Mouse (Mus musculus) G1E (cell line): ENCODE measurements around the gene Top1. TPM values are rescaled to one million over a fixed set of nuclear protein-coding genes. Genes with fewer than 3 reads are reported as not detected.

ENCODE experiments used
- ATAC-seq: 2 replicates; pipeline ENCODE4 v1.8.0; 2016; ENCODE audit warnings: mild to moderate bottlenecking; ENCODE audit not compliant: insufficient number of reproducible peaks, poor library complexity, low FRiP score, severe bottlenecking; ENCODE audit errors: extremely low read depth
- DNase-seq: peaks from one replicate; pipeline ENCODE4 v3.0.0; 2012; ENCODE audit warnings: low spot score
- H3K27me3 ChIP-seq: 2 replicates; pipeline ENCODE4 v1.6.1; 2012; ENCODE audit warnings: mild to moderate bottlenecking, low read length, inconsistent platforms; ENCODE audit not compliant: insufficient read depth
- H3K36me3 ChIP-seq: replicated peaks from 2 replicates; pipeline ENCODE3; 2012; ENCODE audit warnings: mild to moderate bottlenecking, inconsistent platforms
- H3K4me1 ChIP-seq: 2 replicates; pipeline ENCODE4 v1.6.1; 2012; ENCODE audit warnings: low read depth, low read length, inconsistent platforms, mixed read lengths; ENCODE audit not compliant: insufficient read depth
- H3K4me3 ChIP-seq: 2 replicates; pipeline ENCODE4 v1.5.1; 2012; ENCODE audit warnings: low read depth, mild to moderate bottlenecking, inconsistent platforms, low read length, moderate library complexity, mixed read lengths
- H3K9me3 ChIP-seq: replicated peaks from 2 replicates; pipeline ENCODE4 v1.6.1; 2012; ENCODE audit warnings: inconsistent platforms
- CTCF ChIP-seq: IDR thresholded peaks from 2 replicates; pipeline ENCODE4 v1.5.1; 2012; ENCODE audit warnings: low read depth, low read length, inconsistent platforms, mixed read lengths
- GATA1 ChIP-seq: IDR thresholded peaks from 2 replicates; pipeline ENCODE4 v1.6.1; 2012; ENCODE audit warnings: borderline replicate concordance, low read length, inconsistent platforms, mixed read lengths
- GATA2 ChIP-seq: IDR thresholded peaks from 2 replicates; pipeline ENCODE4 v1.6.1; 2012; ENCODE audit warnings: low read depth, low read length, inconsistent platforms, borderline replicate concordance
- POLR2AphosphoS5 ChIP-seq: IDR thresholded peaks from 2 replicates; pipeline ENCODE4 v1.6.1; 2012; ENCODE audit warnings: low read depth, low read length, inconsistent platforms; ENCODE audit not compliant: insufficient replicate concordance
- TAL1 ChIP-seq: conservative IDR thresholded peaks from 2 replicates; pipeline ENCODE4 v1.6.1; 2012; ENCODE audit warnings: low read depth, low read length, inconsistent platforms, mixed read lengths
- polyA plus RNA-seq: library from polyadenylated mRNA; stranded (reverse); fragments of >175 nt; gene quantifications from 2 replicates; pipeline ENCODE4 v1.2.3, GENCODE M21; 2012
- total RNA-seq, 2 experiments: library from RNA; stranded (forward) in 1 of 2; stranded (reverse) in 1 of 2; fragments of 200-1000 nt in 1 of 2; fragments of >200 nt in 1 of 2; fragmentation: Nextera tagmentation in 1 of 2; gene quantifications; 2 replicates each; pipeline ENCODE4 v1.2.3; 2014 to 2017

The Top1 gene
- total and polyA plus RNA-seq, 3 experiments, result 113 to 184 (median 136) TPM

GRCm38 (mm10) chr2:160729851-160730796, 84.4 kb downstream of the Top1 start:
- H3K4me3 ChIP-seq, result peak overlapping the region; percentile 97; the same call in 1 of the 2 replicates
- ATAC-seq (peak; percentile 32), DNase-seq (no peak)
- H3K9me3 ChIP-seq, result no peaks in the 10 kb centered on the region
- H3K27me3 ChIP-seq, result peaks cover 14% of the 10 kb centered on the region
- peaks cover 23% of the 10 kb centered on the region for H3K4me1 ChIP-seq
- peaks cover 22% of the 10 kb centered on the region for H3K36me3 ChIP-seq
- TF ChIP-seq GATA1, result no peak
- no peak for TF ChIP-seq GATA2
- TF ChIP-seq POLR2AphosphoS5, result no peak
- TF ChIP-seq CTCF, result no peak
- TF ChIP-seq TAL1, result no peak

GRCm38 (mm10) chr2:160730797-160731116, 85.1 kb downstream of the Top1 start:
- H3K27me3 ChIP-seq, result peaks cover 14% of the 10 kb centered on the region
- DNase-seq, result peak; percentile 14
- ATAC-seq, result no peak
- peak overlapping the region; percentile 97 for H3K4me3 ChIP-seq
- no peak for TF ChIP-seq POLR2AphosphoS5
- no peak for TF ChIP-seq GATA2
- TF ChIP-seq CTCF, result no peak
- no peak for TF ChIP-seq GATA1
- no peak for TF ChIP-seq TAL1
- H3K9me3 ChIP-seq, result no peaks in the 10 kb centered on the region
- H3K36me3 ChIP-seq, result peaks cover 22% of the 10 kb centered on the region
- H3K4me1 ChIP-seq, result peaks cover 23% of the 10 kb centered on the region

- peak; percentile 93 for DNase-seq
- peaks cover 23% of the 10 kb centered on the region for H3K4me1 ChIP-seq
- H3K36me3 ChIP-seq, result peaks cover 24% of the 10 kb centered on the region
- ATAC-seq, result peak; percentile 93
- H3K9me3 ChIP-seq, result no peaks in the 10 kb centered on the region
- peak within 1 kb of the TSS; percentile 97 for H3K4me3 ChIP-seq
- peaks cover 14% of the 10 kb centered on the region for H3K27me3 ChIP-seq
- TF ChIP-seq GATA1 (no peak), TAL1 (no peak), GATA2 (no peak), CTCF (no peak), POLR2AphosphoS5 (no peak)
These were observed 85.6 kb downstream of the Top1 start, which contains the start of gene Plcg1 for GRCm38 (mm10) chr2:160731117-160731838. TSS of gene Plcg1 (plus strand) at chr2:160731300.

- TF ChIP-seq GATA2 (no peak), GATA1 (no peak), POLR2AphosphoS5 (no peak), TAL1 (no peak), CTCF (no peak)
- ATAC-seq (no peak), DNase-seq (no peak)
- Histone ChIP-seq H3K4me3 (peak overlapping the region; percentile 97), H3K27me3 (peaks cover 14% of the 10 kb centered on the region), H3K9me3 (no peaks in the 10 kb centered on the region), H3K4me1 (peaks cover 23% of the 10 kb centered on the region), H3K36me3 (peaks cover 22% of the 10 kb centered on the region)
These were observed 86.2 kb downstream of the Top1 start for GRCm38 (mm10) chr2:160731839-160732261.

- ATAC-seq (no peak), DNase-seq (no peak)
- H3K27me3 ChIP-seq, result peaks cover 14% of the 10 kb centered on the region
- H3K9me3 ChIP-seq, result no peaks in the 10 kb centered on the region
- TF ChIP-seq POLR2AphosphoS5 (no peak), CTCF (no peak), GATA2 (no peak)
- H3K36me3 ChIP-seq, result peaks cover 22% of the 10 kb centered on the region
- H3K4me3 ChIP-seq, result peak overlapping the region; percentile 97; the same call in 1 of the 2 replicates
- peaks cover 23% of the 10 kb centered on the region for H3K4me1 ChIP-seq
These were observed 86.8 kb downstream of the Top1 start for GRCm38 (mm10) chr2:160732420-160732995.

GRCm38 (mm10) chr2:160733131-160733531, 87.4 kb downstream of the Top1 start:
- no peaks in the 10 kb centered on the region for H3K9me3 ChIP-seq
- DNase-seq (no peak), ATAC-seq (no peak)
- H3K27me3 ChIP-seq, result peaks cover 14% of the 10 kb centered on the region
- H3K4me3 ChIP-seq, result no peak overlapping the region
- peaks cover 23% of the 10 kb centered on the region for H3K4me1 ChIP-seq
- peaks cover 22% of the 10 kb centered on the region for H3K36me3 ChIP-seq
- TF ChIP-seq GATA2 (no peak), TAL1 (no peak), CTCF (no peak), GATA1 (no peak), POLR2AphosphoS5 (no peak)
